Mouse (Mus musculus): ENCODE measurements at regions not wholly inside any gene's neighbourhood (a gene's known extent, or its start where the extent isn't known, plus 50 kb on each side); places are given as distances from the start of the nearest gene placed in this dataset.
A peak's percentile ranks its signal among the peaks of the same experiment; 100 is the strongest.

DNA sequence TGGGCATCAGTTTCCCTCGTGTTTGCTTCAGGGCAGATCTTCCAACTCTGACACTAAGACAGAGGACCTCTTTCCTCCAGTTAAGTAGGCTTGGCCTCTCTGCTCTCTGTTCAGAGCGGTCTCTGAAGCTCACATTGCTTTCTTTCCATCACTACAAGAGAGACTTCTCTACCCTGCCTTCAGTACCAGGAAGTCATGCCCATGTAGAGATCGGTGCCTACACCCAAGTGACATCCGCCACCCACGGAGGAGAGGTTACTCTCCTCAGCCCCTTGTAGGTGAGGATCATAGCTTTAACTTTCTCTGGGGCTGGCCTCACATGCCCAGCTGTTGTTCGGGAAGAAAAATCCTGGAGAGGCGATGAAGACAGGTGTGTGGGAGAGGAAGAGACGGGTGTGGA lies 155.3 kb downstream of the Zfp36l2 start:
- no peaks in the 10 kb centered on the region for H3K27me3 ChIP-seq (ENCODE audit: control insufficient read depth, insufficient read depth, low read length, poor library complexity, severe bottlenecking)
- no peak for DNase-seq (ENCODE audit: low read depth, low spot score)
- no peaks in the 10 kb centered on the region for H3K36me3 ChIP-seq (ENCODE audit: control insufficient read depth, insufficient read depth, low read length, poor library complexity, severe bottlenecking)

DNA sequence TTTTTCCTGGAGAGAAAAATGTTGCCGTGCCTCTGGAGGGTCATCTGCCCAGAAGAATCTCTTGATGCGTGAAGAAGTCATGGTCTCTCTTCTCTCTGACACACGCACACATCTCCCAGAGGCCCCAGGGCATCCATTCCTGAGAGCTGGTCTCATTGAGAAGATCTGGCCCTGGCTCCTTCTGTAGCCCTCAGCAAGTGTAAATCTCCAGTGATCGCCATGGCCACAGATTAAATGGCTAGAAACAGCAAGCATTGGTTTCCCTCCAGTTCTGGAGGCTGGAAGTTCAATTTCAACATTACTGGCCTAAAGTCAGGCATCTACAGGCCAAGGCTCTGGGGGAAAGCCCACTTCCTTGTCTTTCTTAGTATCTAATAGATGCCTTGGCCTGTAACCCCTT lies 155.9 kb downstream of the Zfp36l2 start:
- H3K36me3 ChIP-seq (ENCODE audit: control insufficient read depth, insufficient read depth, low read length, poor library complexity, severe bottlenecking), result no peaks in the 10 kb centered on the region
- no peak for DNase-seq (ENCODE audit: low read depth, low spot score)
- H3K27me3 ChIP-seq (ENCODE audit: control insufficient read depth, insufficient read depth, low read length, poor library complexity, severe bottlenecking), result no peaks in the 10 kb centered on the region

DNA sequence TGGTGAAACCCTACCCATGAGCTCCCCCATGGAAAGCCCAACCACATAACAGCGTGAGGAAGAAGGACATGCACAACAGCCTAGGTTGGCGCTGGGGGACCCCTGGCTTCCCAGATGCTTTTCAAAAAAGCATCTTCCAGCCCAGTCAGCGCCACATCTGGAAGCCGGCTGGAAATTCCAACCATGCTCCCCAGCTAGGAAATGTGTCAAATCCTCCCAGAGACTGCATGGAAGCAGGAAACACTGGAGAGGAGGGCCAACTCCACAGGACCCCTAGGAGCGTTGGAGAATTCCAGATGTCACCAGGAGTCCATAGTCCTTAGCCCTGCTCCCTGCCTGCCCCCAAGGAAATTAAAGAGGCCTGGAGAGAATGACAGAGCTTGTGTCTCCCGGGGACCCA lies 156.4 kb downstream of the Zfp36l2 start:
- no peak for DNase-seq (ENCODE audit: low read depth, low spot score)
- Histone ChIP-seq H3K36me3 (ENCODE audit: control insufficient read depth, insufficient read depth, low read length, poor library complexity, severe bottlenecking) (no peaks in the 10 kb centered on the region), H3K27me3 (ENCODE audit: control insufficient read depth, insufficient read depth, low read length, poor library complexity, severe bottlenecking) (no peaks in the 10 kb centered on the region)

DNA sequence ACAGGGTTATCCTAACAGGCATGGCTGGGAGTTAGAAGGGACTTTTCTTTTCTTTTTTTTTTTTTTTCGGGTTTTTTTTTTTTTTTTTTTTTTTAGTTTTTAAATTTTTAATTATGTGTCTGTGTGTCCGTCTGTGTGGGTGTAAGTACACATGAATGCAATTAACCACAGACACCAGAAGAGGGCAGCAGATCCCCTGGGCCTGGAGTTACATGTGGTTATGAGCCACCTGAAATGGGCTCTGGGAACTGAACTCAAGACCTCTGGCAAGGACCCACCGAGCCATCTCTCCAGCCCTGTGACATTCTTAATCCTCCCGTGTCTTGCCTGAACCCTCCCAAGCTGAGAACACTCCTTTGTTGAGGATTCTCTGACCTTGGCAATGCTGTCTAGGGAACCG lies 157.0 kb downstream of the Zfp36l2 start:
- peak; percentile 40 for DNase-seq (ENCODE audit: low read depth, low spot score)
- Histone ChIP-seq H3K36me3 (ENCODE audit: control insufficient read depth, insufficient read depth, low read length, poor library complexity, severe bottlenecking) (no peaks in the 10 kb centered on the region), H3K27me3 (ENCODE audit: control insufficient read depth, insufficient read depth, low read length, poor library complexity, severe bottlenecking) (no peaks in the 10 kb centered on the region)

DNA sequence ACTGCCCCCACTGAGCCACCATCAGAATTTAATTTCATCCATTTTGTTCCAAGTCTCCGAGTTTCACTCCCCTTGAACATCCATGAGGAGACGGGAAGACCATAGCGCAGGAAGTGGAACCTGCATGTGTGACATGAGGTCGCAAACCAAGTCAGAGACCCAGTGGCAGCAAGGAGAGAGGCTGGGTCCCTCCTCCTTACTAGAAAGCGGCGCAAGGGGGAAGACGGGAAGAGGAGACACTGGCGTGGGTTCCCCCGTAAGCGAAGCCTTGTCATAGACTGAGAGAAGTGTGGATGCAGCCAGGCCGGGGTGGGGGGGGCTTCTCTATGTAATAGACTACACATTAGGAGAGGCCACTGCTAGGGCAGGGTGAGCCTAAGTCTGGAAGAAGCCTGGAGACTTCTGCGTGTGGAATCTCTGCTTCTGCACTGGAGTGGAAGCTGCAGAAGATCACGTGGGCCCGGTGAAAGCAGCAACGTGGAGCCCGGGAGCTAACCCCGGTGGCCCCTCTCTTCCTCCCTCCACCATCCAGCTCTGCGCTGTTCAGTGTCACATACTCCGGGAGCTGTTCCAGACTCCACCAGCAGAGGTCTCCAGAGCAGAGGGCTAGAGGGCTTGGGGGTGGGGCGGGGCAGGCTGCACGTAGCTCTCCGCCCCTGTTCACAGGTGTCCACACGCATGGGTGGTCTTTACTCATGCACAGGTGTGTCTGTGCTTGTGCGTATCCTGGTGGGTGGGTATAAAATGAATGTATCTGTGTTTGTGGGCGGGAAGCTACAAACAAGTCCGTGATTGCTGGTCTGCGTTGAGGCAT lies 159.4 kb downstream of the Zfp36l2 start:
- peak; percentile 92 for DNase-seq (ENCODE audit: low read depth, low spot score)
- no peaks in the 10 kb centered on the region for H3K27me3 ChIP-seq (ENCODE audit: control insufficient read depth, insufficient read depth, low read length, poor library complexity, severe bottlenecking)
- H3K36me3 ChIP-seq (ENCODE audit: control insufficient read depth, insufficient read depth, low read length, poor library complexity, severe bottlenecking), result no peaks in the 10 kb centered on the region

DNA sequence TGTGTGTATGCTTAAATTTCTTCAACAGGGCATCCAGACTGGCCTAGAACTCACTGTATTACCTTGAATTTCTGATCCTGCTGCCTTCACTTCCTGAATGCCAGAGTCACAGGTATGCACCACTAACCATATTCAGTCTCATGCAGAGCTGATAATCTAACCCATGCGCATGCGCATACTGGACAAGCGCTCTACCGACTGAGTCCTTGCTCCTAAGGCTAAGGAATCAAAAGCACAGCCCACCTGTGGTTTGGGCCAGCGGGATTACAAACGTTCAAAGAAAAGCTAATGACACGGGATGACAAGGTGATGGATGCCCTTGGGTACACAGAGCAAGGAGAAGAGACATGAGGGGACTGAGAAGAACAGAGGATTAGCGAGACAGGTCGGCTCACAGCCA lies 160.5 kb downstream of the Zfp36l2 start:
- DNase-seq (ENCODE audit: low read depth, low spot score), result no peak
- Histone ChIP-seq H3K36me3 (ENCODE audit: control insufficient read depth, insufficient read depth, low read length, poor library complexity, severe bottlenecking) (no peaks in the 10 kb centered on the region), H3K27me3 (ENCODE audit: control insufficient read depth, insufficient read depth, low read length, poor library complexity, severe bottlenecking) (no peaks in the 10 kb centered on the region)

DNA sequence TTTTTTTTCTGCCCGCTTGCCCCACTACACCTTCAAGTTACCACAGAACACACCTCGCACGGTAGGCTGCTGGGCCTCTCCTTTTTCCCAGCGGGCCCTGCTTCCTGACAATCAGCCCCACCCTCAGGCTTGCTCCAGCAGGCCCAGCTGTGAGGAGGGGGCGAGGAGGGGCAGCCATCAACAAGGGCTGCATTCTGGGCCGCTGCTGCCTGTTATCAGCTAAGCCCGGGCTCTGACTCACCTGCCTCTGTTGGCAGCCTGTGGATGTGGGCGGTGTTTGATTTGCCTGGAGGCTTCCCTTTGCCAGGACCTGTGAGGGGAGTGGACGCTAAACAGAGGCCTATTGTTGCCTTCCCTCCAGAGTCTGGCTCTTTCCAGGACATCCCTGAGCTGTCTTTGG lies 161.6 kb downstream of the Zfp36l2 start:
- no peaks in the 10 kb centered on the region for H3K27me3 ChIP-seq (ENCODE audit: control insufficient read depth, insufficient read depth, low read length, poor library complexity, severe bottlenecking)
- no peaks in the 10 kb centered on the region for H3K36me3 ChIP-seq (ENCODE audit: control insufficient read depth, insufficient read depth, low read length, poor library complexity, severe bottlenecking)
- DNase-seq (ENCODE audit: low read depth, low spot score), result peak; percentile 26

DNA sequence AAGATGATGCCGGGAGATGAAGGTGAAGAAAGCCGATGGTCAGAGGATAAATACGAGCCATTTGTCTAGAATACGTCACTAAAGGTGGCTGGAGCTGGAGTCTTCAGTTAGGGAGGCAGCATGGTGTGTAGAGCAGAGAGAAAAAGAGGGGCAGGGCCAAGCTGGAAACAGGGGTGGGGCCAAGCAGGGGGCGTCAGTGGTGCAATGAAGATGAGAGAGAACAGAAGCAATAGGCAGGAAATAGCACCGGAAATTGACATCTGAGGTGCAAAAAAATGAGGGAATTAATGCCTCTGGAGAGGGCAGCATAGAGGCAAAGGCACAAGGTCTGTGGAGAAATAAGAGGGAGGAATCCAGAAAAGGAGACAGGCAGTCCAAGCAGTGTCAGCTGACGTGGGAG lies 165.4 kb downstream of the Zfp36l2 start:
- no peaks in the 10 kb centered on the region for H3K36me3 ChIP-seq (ENCODE audit: control insufficient read depth, insufficient read depth, low read length, poor library complexity, severe bottlenecking)
- no peak for DNase-seq (ENCODE audit: low read depth, low spot score)
- no peaks in the 10 kb centered on the region for H3K27me3 ChIP-seq (ENCODE audit: control insufficient read depth, insufficient read depth, low read length, poor library complexity, severe bottlenecking)

DNA sequence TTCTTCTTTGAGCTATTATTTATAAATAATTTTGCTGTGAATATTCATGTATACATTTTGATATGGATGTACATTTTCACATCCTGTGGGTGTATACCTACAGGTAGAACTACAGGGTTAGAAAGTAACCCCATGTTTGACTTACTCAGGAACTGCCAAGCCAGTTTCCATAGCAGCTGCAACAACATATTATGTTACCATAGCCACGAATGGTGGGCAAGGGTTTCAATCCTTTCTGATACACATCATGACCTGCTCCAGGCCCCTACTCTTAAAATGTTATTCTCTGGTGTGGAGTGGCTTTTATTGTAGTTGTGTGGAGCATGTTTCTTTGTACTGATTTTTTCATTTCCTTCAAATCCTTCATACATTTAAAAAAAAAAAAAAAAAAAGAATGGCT lies 168.9 kb downstream of the Zfp36l2 start:
- Histone ChIP-seq H3K36me3 (ENCODE audit: control insufficient read depth, insufficient read depth, low read length, poor library complexity, severe bottlenecking) (no peaks in the 10 kb centered on the region), H3K27me3 (ENCODE audit: control insufficient read depth, insufficient read depth, low read length, poor library complexity, severe bottlenecking) (no peaks in the 10 kb centered on the region)
- DNase-seq (ENCODE audit: low read depth, low spot score), result no peak

DNA sequence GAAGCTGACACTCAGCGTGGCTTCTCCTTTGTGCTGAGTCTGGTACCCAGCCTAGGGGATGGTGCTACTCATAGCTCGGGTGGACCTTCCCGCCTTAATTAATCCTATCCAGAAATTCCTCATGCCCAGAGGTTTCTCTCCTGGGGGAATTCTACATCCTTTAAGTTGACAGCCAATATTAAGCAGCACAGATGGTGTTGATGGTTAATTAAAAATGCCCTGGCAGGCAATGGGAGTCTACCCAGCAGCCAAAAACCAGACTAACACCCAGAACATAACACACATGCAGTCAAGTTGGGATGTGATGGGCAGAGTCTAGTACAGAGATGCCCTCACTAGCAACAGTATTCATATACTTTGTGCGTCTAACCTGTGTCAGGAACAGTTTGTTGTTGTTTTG lies 169.9 kb downstream of the Zfp36l2 start:
- H3K36me3 ChIP-seq (ENCODE audit: control insufficient read depth, insufficient read depth, low read length, poor library complexity, severe bottlenecking), result no peaks in the 10 kb centered on the region
- DNase-seq (ENCODE audit: low read depth, low spot score), result no peak
- no peaks in the 10 kb centered on the region for H3K27me3 ChIP-seq (ENCODE audit: control insufficient read depth, insufficient read depth, low read length, poor library complexity, severe bottlenecking)

DNA sequence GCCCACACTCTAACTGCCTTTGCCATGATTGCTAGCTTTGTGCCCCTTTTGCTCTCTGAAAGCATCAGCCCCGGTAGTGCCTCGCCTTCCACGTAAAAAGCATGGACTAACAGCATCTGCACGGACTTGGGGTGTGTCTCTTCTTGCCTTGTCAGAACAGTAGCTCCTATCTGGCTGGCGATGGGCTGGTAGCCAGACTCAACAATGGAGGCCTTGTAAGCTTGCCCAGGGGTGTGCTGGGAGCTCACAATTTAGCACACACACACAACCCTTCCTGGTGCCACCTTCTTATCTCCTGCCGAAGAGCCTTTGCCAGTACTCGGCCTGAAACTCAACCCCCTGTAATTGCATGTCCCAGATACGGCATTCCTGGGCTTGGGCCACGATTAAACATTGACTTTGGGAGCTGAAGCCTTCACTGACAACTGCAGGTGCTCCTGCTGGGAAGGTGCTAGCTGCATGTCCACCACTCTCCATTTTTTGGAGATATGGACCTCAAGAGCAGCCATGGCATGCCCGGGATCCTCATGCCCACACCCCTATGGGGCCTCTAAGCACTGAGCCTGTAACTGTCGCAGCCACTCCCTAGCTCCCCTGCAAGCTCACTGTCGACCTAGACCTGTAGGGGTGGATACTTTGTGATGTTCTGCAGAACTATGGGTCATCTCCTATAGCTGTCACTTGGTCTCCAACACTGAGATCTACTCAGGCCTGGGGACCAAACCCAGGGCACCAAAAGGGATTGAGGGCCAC lies 166.7 kb upstream of the Haao start:
- H3K36me3 ChIP-seq (ENCODE audit: control insufficient read depth, insufficient read depth, low read length, poor library complexity, severe bottlenecking), result no peaks in the 10 kb centered on the region
- H3K27me3 ChIP-seq (ENCODE audit: control insufficient read depth, insufficient read depth, low read length, poor library complexity, severe bottlenecking), result no peaks in the 10 kb centered on the region
- no peak for DNase-seq (ENCODE audit: low read depth, low spot score)

DNA sequence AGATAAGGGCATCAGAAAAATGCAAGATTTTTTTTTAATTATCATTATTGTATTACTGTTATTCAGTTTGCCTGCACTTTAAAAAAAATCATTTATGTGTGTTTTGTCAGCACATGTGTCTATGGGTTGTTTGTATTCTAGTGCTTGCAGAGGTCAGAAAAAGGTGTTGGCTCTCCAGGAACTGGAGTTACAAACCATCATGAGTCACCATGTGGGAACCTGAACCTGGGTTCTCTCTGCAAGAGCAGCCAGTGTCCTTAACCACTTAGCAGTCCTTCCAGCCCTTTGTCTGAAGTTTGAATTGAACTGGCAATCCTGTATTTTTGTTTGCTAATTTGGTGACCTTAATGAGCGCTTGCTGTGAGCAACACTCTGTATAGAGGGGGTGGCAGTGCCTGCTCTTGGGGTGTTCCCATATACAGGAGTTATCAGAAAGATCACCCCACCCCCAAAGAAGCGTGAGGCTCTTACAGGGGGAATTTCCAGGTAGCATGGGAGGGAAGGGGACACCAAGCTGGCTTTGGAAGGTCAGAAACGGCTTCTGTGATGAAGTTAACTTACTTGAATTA lies 162.8 kb upstream of the Haao start:
- no peak for DNase-seq (ENCODE audit: low read depth, low spot score)
- H3K36me3 ChIP-seq (ENCODE audit: control insufficient read depth, insufficient read depth, low read length, poor library complexity, severe bottlenecking), result no peaks in the 10 kb centered on the region
- no peaks in the 10 kb centered on the region for H3K27me3 ChIP-seq (ENCODE audit: control insufficient read depth, insufficient read depth, low read length, poor library complexity, severe bottlenecking)

DNA sequence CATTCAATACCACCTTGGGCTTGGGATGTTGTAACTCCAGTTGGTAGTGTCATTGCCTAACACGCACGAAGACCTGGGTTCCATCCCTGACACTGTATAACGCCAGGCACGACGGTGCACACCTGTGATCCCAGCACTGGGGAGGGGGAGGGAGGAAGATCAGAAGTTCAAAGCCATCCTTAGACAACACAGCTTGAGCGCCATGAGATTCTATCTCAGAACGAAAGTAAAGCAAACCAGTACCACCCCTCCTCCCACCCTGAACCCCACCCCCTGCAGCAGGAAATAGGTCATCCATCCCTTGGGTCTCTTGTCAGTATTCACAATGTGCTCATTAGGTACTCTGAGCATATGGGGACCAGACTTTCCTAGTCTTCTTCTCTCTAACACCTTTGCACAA lies 162.2 kb upstream of the Haao start:
- no peaks in the 10 kb centered on the region for H3K36me3 ChIP-seq (ENCODE audit: control insufficient read depth, insufficient read depth, low read length, poor library complexity, severe bottlenecking)
- DNase-seq (ENCODE audit: low read depth, low spot score), result no peak

DNA sequence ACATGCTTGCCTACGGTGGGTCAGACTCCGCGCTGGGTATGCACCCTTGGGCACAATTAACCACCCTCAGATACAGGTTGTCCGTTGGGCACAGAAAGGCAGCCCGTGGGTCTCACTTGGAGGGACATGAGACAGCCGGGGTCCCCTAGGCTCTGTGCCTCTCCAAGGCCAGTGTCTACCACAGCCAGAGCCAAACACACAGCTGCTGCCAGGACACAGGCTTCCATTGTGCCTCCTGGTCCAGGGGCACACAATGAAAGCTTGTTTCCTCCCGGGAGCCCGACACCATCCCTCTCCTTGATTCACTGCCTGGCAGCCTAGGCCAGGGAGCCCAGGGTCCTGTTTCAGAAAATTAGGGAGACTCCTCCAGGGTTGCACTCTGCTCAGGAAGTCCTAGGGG lies 161.4 kb upstream of the Haao start:
- no peak for DNase-seq (ENCODE audit: low read depth, low spot score)

More for the DNA sequence above, 162.2 kb upstream of the Haao start:
- no peaks in the 10 kb centered on the region for H3K27me3 ChIP-seq (ENCODE audit: control insufficient read depth, insufficient read depth, low read length, poor library complexity, severe bottlenecking)

DNA sequence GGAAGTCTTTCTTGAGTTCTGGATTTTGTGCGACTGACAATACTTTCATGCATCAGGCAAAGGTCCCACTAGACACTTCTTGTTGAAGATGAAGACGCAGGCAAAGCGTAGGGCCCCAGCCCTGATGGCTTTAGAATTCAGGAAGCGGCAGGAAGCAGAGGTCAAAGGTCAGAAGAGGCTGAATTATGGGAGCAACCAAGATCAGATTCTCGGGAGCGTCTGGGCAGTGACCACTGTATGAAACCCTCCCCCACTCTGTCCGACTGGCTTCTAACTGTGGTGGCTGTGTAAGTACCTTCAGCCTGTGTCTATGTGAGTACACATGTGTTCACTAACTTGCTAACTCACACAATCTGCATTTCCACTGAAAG lies 160.9 kb upstream of the Haao start:
- Histone ChIP-seq H3K27me3 (ENCODE audit: control insufficient read depth, insufficient read depth, low read length, poor library complexity, severe bottlenecking) (no peaks in the 10 kb centered on the region), H3K36me3 (ENCODE audit: control insufficient read depth, insufficient read depth, low read length, poor library complexity, severe bottlenecking) (no peaks in the 10 kb centered on the region)
- no peak for DNase-seq (ENCODE audit: low read depth, low spot score)

More for the DNA sequence above, 161.4 kb upstream of the Haao start:
- Histone ChIP-seq H3K36me3 (ENCODE audit: control insufficient read depth, insufficient read depth, low read length, poor library complexity, severe bottlenecking) (no peaks in the 10 kb centered on the region), H3K27me3 (ENCODE audit: control insufficient read depth, insufficient read depth, low read length, poor library complexity, severe bottlenecking) (no peaks in the 10 kb centered on the region)

All from splenic B cell, adult 2 months (primary cell).